Mouse (Mus musculus) testis, adult 2 months (tissue): ENCODE results near the gene Evi5l.

Experiments used
- CTCF ChIP-seq: fragments of 200-500 bp; IDR thresholded peaks from 2 replicates; pipeline ENCODE4 v1.5.1; 2012; ENCODE audit warnings: low read depth, mild to moderate bottlenecking, inconsistent platforms, low read length, moderate library complexity; ENCODE audit not compliant: control insufficient read depth, insufficient read depth, insufficient replicate concordance
- POLR2A ChIP-seq: fragments of 200-500 bp; IDR thresholded peaks from 2 replicates; pipeline ENCODE4 v1.6.1; 2012; ENCODE audit warnings: low read depth, mild to moderate bottlenecking, inconsistent platforms, low read length, moderate library complexity; ENCODE audit not compliant: control insufficient read depth

DNA sequence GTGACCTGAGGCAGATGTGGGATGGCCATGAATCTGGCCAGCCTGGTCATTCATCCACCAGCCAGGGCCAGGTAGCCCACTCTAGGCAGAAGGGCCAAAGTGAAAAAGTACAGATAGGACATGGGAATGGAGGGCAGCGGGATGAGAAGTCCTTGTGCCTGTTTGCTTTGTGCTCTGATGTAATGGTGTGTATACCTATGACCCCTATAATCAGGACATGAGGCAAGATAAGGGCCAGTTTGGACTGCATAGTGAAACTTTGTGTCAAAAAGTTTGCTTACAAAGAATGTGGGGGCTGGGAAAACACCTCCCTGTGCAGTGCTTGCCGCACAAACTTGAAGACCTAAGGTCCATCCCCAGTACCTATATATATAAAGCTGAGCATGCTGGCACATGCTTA, 19.8 kb downstream of the Evi5l start:
- TF ChIP-seq POLR2A = no peak
- no peak for TF ChIP-seq CTCF
